Mouse (Mus musculus) limb, embryonic 14.5 days (tissue): ENCODE measurements around the gene Gm49405. TPM values are rescaled to one million over a fixed set of nuclear protein-coding genes. Genes with fewer than 3 reads are reported as not detected.
A peak's percentile ranks its signal among the peaks of the same experiment; 100 is the strongest.

Source experiments
- ATAC-seq: fragments of 200-750 bp; cut with Nextera tagmentation; 2 replicates; pipeline ENCODE4 v1.8.0; 2017; ENCODE audit warnings: low read depth, moderate number of reproducible peaks, moderate TSS enrichment; ENCODE audit not compliant: low FRiP score
- DNase-seq: peaks from one replicate; pipeline ENCODE4 v3.0.0-alpha.2; 2015; ENCODE audit warnings: low spot score
- H3K27ac ChIP-seq: fragments of 300-500 bp; sonication (generic); replicated peaks from 2 replicates; pipeline ENCODE4 v1.5.1; 2014; ENCODE audit warnings: low read depth, mild to moderate bottlenecking, low read length, moderate library complexity, mixed read lengths
- H3K27me3 ChIP-seq: fragments of 300-500 bp; sonication (generic); 2 replicates; pipeline ENCODE4 v1.6.1; 2014; ENCODE audit warnings: low read length, mixed read lengths; ENCODE audit not compliant: control insufficient read depth, insufficient read depth
- H3K36me3 ChIP-seq: fragments of 300-500 bp; sonication (generic); 2 replicates; pipeline ENCODE4 v1.6.1; 2014; ENCODE audit warnings: mild to moderate bottlenecking, low read length, moderate library complexity, mixed read lengths; ENCODE audit not compliant: control insufficient read depth, insufficient read depth
- H3K4me1 ChIP-seq: fragments of 300-500 bp; sonication (generic); 2 replicates; pipeline ENCODE4 v1.6.1; 2014; ENCODE audit warnings: antibody characterized with exemption, low read length, mixed read lengths; ENCODE audit not compliant: control insufficient read depth, insufficient read depth
- H3K4me2 ChIP-seq: fragments of 300-500 bp; sonication (generic); replicated peaks from 2 replicates; pipeline ENCODE4 v1.6.1; 2014; ENCODE audit warnings: low read depth, mild to moderate bottlenecking, low read length, moderate library complexity; ENCODE audit not compliant: severe bottlenecking
- H3K4me3 ChIP-seq: fragments of 300-500 bp; sonication (generic); replicated peaks from 2 replicates; pipeline ENCODE4 v1.5.1; 2014; ENCODE audit warnings: low read length
- H3K9ac ChIP-seq: fragments of 300-500 bp; sonication (generic); 2 replicates; pipeline ENCODE4 v1.6.1; 2014; ENCODE audit warnings: mild to moderate bottlenecking, low read depth, low read length, moderate library complexity; ENCODE audit not compliant: severe bottlenecking
- H3K9me3 ChIP-seq: fragments of 300-500 bp; sonication (generic); 2 replicates; pipeline ENCODE4 v1.6.1; 2016; ENCODE audit warnings: low read length; ENCODE audit not compliant: control insufficient read depth
- POLR2A ChIP-seq: fragments of 200-500 bp; IDR thresholded peaks from 2 replicates; pipeline ENCODE4 v1.8.0; 2012; ENCODE audit warnings: inconsistent platforms, mild to moderate bottlenecking, moderate library complexity, borderline replicate concordance; ENCODE audit not compliant: insufficient read depth, insufficient read length; ENCODE audit errors: extremely low read depth
- WGBS: fragments of 180-500 bp; shearing (Covaris S2); extraction: QIAGEN DNeasy Blood & Tissue Kit; methylation state at CpG from one replicate; pipeline ENCODE4 v1.1.7; 2014; 5-methylcytosine and 5-hydroxymethylcytosine counted together
- polyA plus RNA-seq, 2 experiments: library from polyadenylated mRNA; depleted of rRNA in 1 of 2; stranded (reverse) in 1 of 2; unstranded in 1 of 2; fragments of >200 nt; fragmentation: Nextera tagmentation in 1 of 2; extraction: Ambion mirVana in 1 of 2; gene quantifications; 2 replicates each; pipeline versions ENCODE4 v1.2.1 to v1.2.3; 2012 to 2014

The Gm49405 gene
- polyA plus RNA-seq, 2 experiments: 2.3 to 7.0 TPM

DNA sequence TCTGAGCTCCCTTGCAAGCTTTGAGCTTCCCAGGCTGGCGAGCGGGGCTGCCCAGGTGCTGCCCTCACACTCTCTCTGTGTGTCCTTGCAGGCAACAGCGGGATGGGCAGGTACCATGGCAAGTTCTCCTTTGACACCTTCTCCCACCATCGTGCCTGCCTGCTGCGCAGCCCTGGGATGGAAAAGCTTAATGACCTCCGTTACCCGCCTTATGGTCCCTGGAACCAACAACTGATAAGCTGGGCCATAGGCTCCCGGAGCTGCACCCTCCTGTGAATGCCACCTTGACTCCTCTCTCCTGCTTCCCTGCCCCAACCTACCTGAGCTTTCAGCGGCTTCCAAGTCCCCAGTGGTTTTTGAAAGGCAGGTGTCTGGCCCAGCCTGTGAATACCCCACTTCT lies 19.5 kb upstream of the Gm49405 start:
- Histone ChIP-seq H3K9me3 (no peaks in the 10 kb centered on the region), H3K4me1 (peaks cover under 1% of the 10 kb centered on the region; the same call in 1 of the 2 replicates), H3K36me3 (no peaks in the 10 kb centered on the region), H3K4me2 (no peak overlapping the region), H3K27ac (no peak overlapping the region), H3K9ac (no peak overlapping the region), H3K4me3 (no peak overlapping the region), H3K27me3 (no peaks in the 10 kb centered on the region)
- ATAC-seq (no peak), DNase-seq (no peak)
- TF ChIP-seq POLR2A: no peak
- 70% methylated on average over 9 of the region's 9 CpGs for whole genome bisulfite sequencing

GRCm38 (mm10) chr19:3983527-3984200 lies 16.8 kb upstream of the Gm49405 start:
- no peak overlapping the region for H3K4me3 ChIP-seq
- no peaks in the 10 kb centered on the region for H3K36me3 ChIP-seq
- H3K9ac ChIP-seq: no peak overlapping the region
- H3K9me3 ChIP-seq: peaks cover 1% of the 10 kb centered on the region; the same call in 1 of the 2 replicates
- H3K4me2 ChIP-seq: no peak overlapping the region
- peaks cover 13% of the 10 kb centered on the region for H3K4me1 ChIP-seq
- H3K27me3 ChIP-seq: no peaks in the 10 kb centered on the region
- TF ChIP-seq POLR2A: no peak
- 0 out of 2 replicates have a peak overlapping the region, but pooled peaks have one; percentile 38 for H3K27ac ChIP-seq
- no peak for ATAC-seq
- 49% methylated on average over 9 of the region's 9 CpGs for whole genome bisulfite sequencing
- DNase-seq: no peak

GRCm38 (mm10) chr19:3985261-3985681 lies 15.2 kb upstream of the Gm49405 start:
- DNase-seq (no peak), ATAC-seq (no peak)
- 55% methylated on average over 8 of the region's 8 CpGs for WGBS
- no peak for TF ChIP-seq POLR2A
- Histone ChIP-seq H3K4me3 (no peak overlapping the region), H3K4me2 (no peak overlapping the region), H3K36me3 (no peaks in the 10 kb centered on the region), H3K9me3 (peaks cover 4% of the 10 kb centered on the region; the same call in 1 of the 2 replicates), H3K4me1 (peaks cover 13% of the 10 kb centered on the region), H3K27me3 (no peaks in the 10 kb centered on the region), H3K27ac (no peak overlapping the region), H3K9ac (no peak overlapping the region)

GRCm38 (mm10) chr19:3986334-3986733 lies 14.1 kb upstream of the Gm49405 start, which contains the start of gene Acy3:
Gene Acy3, plus strand, starts transcription at chr19:3986570.
- no peaks in the 10 kb centered on the region for H3K27me3 ChIP-seq
- no peaks in the 10 kb centered on the region for H3K36me3 ChIP-seq
- H3K9me3 ChIP-seq: peaks cover 4% of the 10 kb centered on the region; the same call in 1 of the 2 replicates
- TF ChIP-seq POLR2A: peak; percentile 49; the same call in 1 of the 2 replicates
- ATAC-seq (peak; percentile 76; the same call in 1 of the 2 replicates), DNase-seq (peak; percentile 74)
- no peak within 1 kb of the TSS for H3K4me3 ChIP-seq
- peak within 1 kb of the TSS; percentile 11; the same call in 1 of the 2 replicates for H3K4me2 ChIP-seq
- H3K9ac ChIP-seq: peak within 1 kb of the TSS; percentile 31; the same call in 1 of the 2 replicates
- 5% methylated on average over 8 of the region's 8 CpGs for WGBS
- H3K27ac ChIP-seq: no peak within 1 kb of the TSS; the same call in 1 of the 2 replicates
- peaks cover 13% of the 10 kb centered on the region for H3K4me1 ChIP-seq

DNA sequence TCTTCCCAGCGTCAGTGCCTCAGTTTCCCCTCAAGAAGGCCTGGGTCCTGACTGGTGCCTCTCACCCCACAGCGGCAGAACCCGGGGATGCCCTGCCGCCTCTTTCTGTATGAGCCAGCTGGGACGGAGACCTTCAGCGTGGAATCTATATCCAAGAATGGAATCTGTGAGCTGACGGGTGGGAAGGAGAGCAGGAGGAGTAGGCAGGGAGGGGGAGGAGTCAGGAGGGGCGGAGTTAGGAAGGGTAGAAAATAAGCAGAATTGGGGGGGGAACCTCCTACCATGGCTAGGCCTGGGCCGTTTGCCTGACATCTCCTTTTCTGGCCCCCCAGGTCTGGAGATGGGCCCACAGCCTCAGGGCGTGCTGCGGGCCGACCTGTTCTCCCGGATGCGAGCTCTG lies 12.4 kb upstream of the Gm49405 start:
- WGBS: 89% methylated on average over 14 of the region's 14 CpGs
- Histone ChIP-seq H3K4me1 (peaks cover 13% of the 10 kb centered on the region), H3K4me2 (no peak overlapping the region), H3K27ac (no peak overlapping the region), H3K9ac (no peak overlapping the region), H3K4me3 (no peak overlapping the region), H3K27me3 (no peaks in the 10 kb centered on the region), H3K9me3 (peaks cover 4% of the 10 kb centered on the region; the same call in 1 of the 2 replicates), H3K36me3 (no peaks in the 10 kb centered on the region)
- TF ChIP-seq POLR2A: no peak
- no peak for DNase-seq
- ATAC-seq: no peak
